In the genomic region with DNA sequence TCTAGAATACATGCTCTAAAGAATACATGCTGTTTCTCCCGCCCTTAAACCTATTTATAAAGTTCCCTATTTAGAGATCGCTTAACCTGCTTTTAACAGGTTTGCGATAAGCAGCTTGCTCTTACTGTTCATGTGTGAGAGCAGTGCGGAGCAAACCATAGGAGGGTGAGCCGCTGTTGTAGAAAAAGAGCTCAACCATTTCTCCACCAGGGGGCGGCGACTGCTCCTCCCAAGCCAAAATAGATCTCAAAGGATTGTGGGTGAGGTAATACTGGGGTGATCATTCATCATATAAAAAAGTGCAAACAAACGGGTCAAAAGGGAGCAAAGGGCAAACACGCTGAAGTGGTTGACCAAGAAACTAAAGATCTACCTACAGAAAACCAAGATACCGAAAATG, we compare ENCODE assay signal across 11 mouse cellular contexts. TPM values are rescaled to one million over a fixed set of nuclear protein-coding genes. Genes with fewer than 3 reads are reported as not detected.
DNase-seq lines count a peak whose midpoint lies in the region; ATAC-seq and TF ChIP-seq lines count a peak whose summit lies in the region.
"Had no signal": no experiment of that assay in that cellular context is flagged by ENCODE, and none has a peak within 500 bp of the region (broad histone marks: within the 10 kb centered on the region; RNA-seq: fewer than 3 reads in every experiment).

No protein-coding gene starts in this region.

- no peak for DNase-seq in cerebellum, adult 2 months
- DNase-seq in liver, adult 2 months (ENCODE audit: extremely low read depth, low read depth, low spot score) = peak; percentile 14
- DNase-seq in liver (no peak), R1 (ENCODE audit: low read depth, low spot score) (peak; percentile 70)
- peak; percentile 5 for DNase-seq in mesoderm, embryonic 11.5 days (ENCODE audit: low read depth, low spot score)
- no peak for DNase-seq in testis, postnatal 10 days (ENCODE audit: low spot score)

- peaks cover 6% of the 10 kb centered on the region for H3K36me3 ChIP-seq in liver, adult 2 months (ENCODE audit: control insufficient read depth, insufficient read depth, low read length)
- H3K36me3 ChIP-seq: midbrain, embryonic 12.5 days had no signal

- H3K27me3 ChIP-seq in cerebellum, adult 2 months (ENCODE audit: control insufficient read depth, insufficient read depth, low read length) = no peaks in the 10 kb centered on the region
- H3K27me3 ChIP-seq in liver, adult 2 months (ENCODE audit: control insufficient read depth, insufficient read depth, low read length) = no peaks in the 10 kb centered on the region
- H3K27me3 ChIP-seq: forebrain, embryonic 13.5 days; midbrain, embryonic 12.5 days had no signal

- no peaks in the 10 kb centered on the region for H3K4me1 ChIP-seq in cerebellum, adult 2 months (ENCODE audit: control insufficient read depth, insufficient read depth, low read length)
- no peaks in the 10 kb centered on the region for H3K4me1 ChIP-seq in liver, adult 2 months (ENCODE audit: control insufficient read depth, insufficient read depth, low read length)
- H3K4me1 ChIP-seq: forebrain, embryonic 13.5 days; limb, embryonic 10.5 days; midbrain, embryonic 12.5 days had no signal

- no peak for ATAC-seq in cerebellum, adult (ENCODE audit: insufficient number of reproducible peaks, low FRiP score, low TSS enrichment)
- ATAC-seq in frontal cortex, adult (ENCODE audit: low TSS enrichment) = no peak
- ATAC-seq: forebrain, embryonic 13.5 days had no signal

- no peak overlapping the region for H3K4me3 ChIP-seq in cerebellum, adult 2 months (replicated peaks; ENCODE audit: insufficient read depth, low read depth, low read length)
- H3K4me3 ChIP-seq in liver, adult 2 months (ENCODE audit: insufficient read depth, low read depth, low read length) = no peak overlapping the region
- H3K4me3 ChIP-seq: forebrain, embryonic 13.5 days; limb, embryonic 10.5 days; midbrain, embryonic 12.5 days had no signal

- H3K79me2 ChIP-seq in liver, adult 2 months (ENCODE audit: control insufficient read depth, insufficient read depth, low read length) = no peaks in the 10 kb centered on the region

- H3K27ac ChIP-seq in cerebellum, adult 2 months (ENCODE audit: insufficient read depth, low read length) = no peak overlapping the region
- H3K27ac ChIP-seq in liver, adult 2 months (replicated peaks; ENCODE audit: insufficient read depth, low read depth, low read length) = no peak overlapping the region
- H3K27ac ChIP-seq: forebrain, embryonic 13.5 days; limb, embryonic 10.5 days; midbrain, embryonic 12.5 days had no signal

- H3K9ac ChIP-seq in liver, adult 2 months (ENCODE audit: low read depth, low read length) = no peak overlapping the region
- H3K9ac ChIP-seq: forebrain, embryonic 13.5 days; midbrain, embryonic 12.5 days had no signal

- TF ChIP-seq POLR2A in cerebellum, adult 2 months (IDR thresholded peaks at IDR 0.05; ENCODE audit: borderline replicate concordance, insufficient read depth, low read length) = no peak
- TF ChIP-seq POLR2A in liver, adult 2 months (IDR thresholded peaks at IDR 0.05; ENCODE audit: extremely low read depth, insufficient read depth, low read length) = no peak

- TF ChIP-seq CTCF in cerebellum, adult 2 months (IDR thresholded peaks at IDR 0.05; ENCODE audit: borderline replicate concordance, insufficient read depth, low read depth, low read length) = peak; percentile 15; the same call in 1 of the 2 replicates
- TF ChIP-seq CTCF in liver, adult 2 months (IDR thresholded peaks at IDR 0.05; ENCODE audit: low read depth, low read length) = peak; percentile 45

- 93% methylated on average over 10 of the region's 10 CpGs for WGBS in cerebellum, adult 2 months
- WGBS in liver, adult 2 months = 76% methylated on average over 10 of the region's 10 CpGs

RNA-seq across cellular contexts. Expression of gene Yy2, which starts 5.0 kb away (rescaled TPM):
- not detected in 2 replicates for polyA plus RNA-seq in cerebellum, adult 2 months (2012; rRNA removed)
- 1.3 TPM in 2 replicates for total RNA-seq in liver, adult 2 months (2014; rRNA removed)
- polyA plus RNA-seq in liver, adult 2 months (2012; rRNA removed) = 0.12 TPM in 1 of 2 replicates, not detected in the other

RNA-seq across cellular contexts. Expression of gene Mbtps2, which starts 34.7 kb away (rescaled TPM):
- 29.9 and 30.1 TPM in 2 replicates for polyA plus RNA-seq in cerebellum, adult 2 months (2012; rRNA removed)
- total RNA-seq in liver, adult 2 months (2014; rRNA removed) = 3.8 and 4.7 TPM in 2 replicates
- 5.5 and 6.3 TPM in 2 replicates for polyA plus RNA-seq in liver, adult 2 months (2012; rRNA removed)

Comparison
In these comparisons a context has a peak if more than half of its experiments do, and no peak if none do; other contexts are left out.
1. DNase-seq: peak in liver, adult 2 months (single experiment), R1 (single experiment) and mesoderm, embryonic 11.5 days (single experiment); none in cerebellum, adult 2 months (0 of 2), liver (single experiment) and testis, postnatal 10 days (single experiment).